Mouse (Mus musculus) cerebellum, adult 18-20 months (tissue): Measurements from ENCODE around the gene Krtap12-1.
"Not testable (repeated sequence)": the region's sequence is repeated elsewhere in the genome, so short reads cannot be mapped to it uniquely, and the experiment has no call there.

Experiments
- DNase-seq, 2 experiments: peaks; one replicate each; pipeline ENCODE4 v3.0.0; 2021

The Krtap12-1 gene

DNA sequence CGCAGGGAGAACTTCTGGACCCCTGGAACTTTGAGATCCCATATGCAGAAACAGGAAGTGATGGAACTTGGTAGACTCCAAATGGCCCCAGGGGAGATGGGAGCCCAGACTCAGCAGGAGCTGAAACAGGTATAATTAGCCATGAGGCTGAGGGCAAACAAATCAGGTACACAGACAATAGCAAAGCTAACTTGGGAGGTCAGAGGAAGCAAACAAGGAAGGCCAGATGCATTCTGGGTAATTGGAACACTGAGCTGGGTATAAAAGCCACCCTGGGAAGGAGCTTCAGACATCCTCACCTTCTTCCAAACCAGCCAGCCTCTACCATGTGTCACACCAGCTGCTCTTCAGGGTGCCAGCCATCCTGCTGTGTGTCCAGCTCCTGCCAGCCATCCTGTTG, at the start of gene Krtap12-1:
TSS of gene Krtap12-1 (plus strand) at position 301 of the 400 bp plus-strand sequence.
- not testable (repeated sequence) for DNase-seq

DNA sequence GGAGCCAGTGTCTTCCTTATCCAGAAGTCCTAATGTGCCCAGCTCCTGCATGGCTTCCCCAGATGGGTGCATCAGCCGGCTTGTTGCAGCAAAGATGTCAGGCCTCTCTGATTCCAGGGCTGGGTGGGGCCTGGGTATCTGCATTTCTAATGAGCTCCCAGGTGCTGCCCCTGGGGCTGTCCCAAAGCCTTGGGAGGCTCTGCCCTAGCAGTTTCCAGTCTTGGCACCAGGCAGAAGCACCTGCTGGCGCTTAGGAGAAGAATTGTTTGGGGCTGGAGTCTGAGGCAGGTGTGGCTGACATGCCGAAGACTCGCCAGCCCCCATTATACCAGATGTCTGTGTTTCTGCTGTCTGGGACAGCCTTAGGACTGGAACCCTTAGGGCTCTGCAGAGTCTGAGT, 49.7 kb upstream of the Krtap12-1 start:
- DNase-seq: no peak

DNA sequence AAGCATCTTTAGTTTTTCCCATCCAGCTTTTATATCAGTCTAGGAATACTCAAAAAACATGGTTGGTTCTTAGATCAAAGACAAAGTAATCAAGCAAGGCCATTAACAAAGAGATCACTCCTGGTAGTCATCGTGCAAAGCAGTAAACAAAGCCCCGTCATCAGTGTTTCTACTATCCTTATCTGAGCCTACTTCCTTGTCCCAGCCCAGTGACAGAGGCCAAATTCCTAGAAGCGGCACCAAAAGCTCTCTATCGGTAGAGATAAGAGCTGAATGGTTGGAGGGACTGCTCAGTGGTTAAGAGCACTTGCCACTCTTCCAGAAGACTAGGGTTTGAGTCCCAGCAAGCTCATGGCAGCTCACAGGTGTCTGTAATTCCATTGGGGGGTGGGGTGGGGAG, 48.9 kb upstream of the Krtap12-1 start:
- DNase-seq: no peak

DNA sequence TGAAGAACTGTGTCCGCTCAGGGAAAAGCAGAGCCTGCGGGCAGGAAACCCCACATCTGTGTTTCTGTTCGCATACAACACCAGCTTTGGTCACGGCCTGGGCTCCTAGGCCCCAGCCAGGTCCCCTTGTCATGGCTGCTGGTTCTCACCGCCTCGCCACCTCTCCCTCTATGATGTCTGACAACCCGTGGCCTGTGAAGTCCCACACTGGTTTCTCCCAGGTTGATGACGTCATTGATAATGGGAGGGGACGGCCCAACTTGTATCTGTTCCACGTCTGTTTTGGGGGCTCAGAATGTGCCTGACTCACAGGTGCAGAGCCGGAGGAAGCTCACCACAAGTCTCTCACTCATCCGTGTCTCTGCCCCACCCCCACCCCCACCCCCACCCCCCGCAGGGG, 46.6 kb upstream of the Krtap12-1 start:
- DNase-seq: no peak

DNA sequence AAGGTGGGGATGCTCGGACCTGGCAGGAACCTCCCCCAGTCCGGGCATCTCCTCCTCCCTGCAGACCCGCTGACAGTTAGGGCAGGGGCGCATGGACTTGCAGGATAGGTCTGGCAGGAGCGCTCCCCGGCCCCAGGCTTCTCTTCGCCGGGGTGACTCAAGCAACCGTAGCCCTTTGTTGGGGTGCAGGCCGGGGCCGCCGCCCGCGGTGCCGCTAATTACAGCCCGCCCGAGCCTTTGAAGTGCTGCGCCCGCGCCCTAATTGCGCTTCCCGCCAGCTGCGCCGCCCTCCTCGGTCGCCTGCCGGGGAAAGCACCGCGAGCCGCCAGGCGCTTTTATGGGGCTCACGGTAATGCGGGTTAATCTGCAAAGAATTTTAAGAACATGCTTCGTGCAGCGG, 42.8 kb upstream of the Krtap12-1 start:
- DNase-seq: no peak

DNA sequence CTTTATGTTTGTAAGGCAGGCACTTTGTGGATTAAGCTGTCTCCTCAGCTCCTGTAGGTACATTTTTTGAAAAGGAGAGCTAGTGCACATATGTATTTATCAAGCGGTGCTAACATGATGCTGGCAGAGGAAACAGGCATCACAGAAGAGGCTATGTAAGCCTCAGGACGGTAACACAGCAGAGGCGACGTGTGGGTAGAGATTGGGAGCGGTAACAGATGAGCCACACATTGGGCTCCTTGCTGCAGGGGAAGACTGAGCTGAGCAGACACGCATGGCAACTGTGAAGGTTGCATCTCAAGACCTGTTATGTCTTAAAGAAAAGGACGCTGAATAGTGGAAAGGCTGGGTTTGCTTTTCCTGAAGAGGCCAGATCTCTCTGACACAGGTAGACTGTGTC, 37.4 kb upstream of the Krtap12-1 start:
- no peak for DNase-seq

DNA sequence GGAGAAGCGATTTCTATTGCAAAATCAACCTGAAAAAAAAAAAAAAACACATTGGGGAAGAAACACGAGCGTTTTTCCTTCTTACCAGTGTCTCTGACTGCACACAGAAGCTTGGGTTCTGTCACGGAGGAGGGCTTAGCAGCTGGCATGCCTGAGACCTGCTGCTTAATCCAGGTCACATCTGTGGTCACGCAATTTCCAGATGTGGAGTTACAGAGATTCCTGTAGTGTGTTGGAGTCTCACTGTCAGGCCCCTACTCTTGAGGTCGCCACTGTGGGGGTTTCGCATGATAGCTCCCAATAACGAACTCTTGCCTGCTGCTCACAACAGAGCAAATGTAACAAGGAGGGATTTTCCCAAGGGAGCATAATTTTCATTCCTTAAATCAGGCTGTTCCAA, 36.2 kb upstream of the Krtap12-1 start:
- DNase-seq: no peak

DNA sequence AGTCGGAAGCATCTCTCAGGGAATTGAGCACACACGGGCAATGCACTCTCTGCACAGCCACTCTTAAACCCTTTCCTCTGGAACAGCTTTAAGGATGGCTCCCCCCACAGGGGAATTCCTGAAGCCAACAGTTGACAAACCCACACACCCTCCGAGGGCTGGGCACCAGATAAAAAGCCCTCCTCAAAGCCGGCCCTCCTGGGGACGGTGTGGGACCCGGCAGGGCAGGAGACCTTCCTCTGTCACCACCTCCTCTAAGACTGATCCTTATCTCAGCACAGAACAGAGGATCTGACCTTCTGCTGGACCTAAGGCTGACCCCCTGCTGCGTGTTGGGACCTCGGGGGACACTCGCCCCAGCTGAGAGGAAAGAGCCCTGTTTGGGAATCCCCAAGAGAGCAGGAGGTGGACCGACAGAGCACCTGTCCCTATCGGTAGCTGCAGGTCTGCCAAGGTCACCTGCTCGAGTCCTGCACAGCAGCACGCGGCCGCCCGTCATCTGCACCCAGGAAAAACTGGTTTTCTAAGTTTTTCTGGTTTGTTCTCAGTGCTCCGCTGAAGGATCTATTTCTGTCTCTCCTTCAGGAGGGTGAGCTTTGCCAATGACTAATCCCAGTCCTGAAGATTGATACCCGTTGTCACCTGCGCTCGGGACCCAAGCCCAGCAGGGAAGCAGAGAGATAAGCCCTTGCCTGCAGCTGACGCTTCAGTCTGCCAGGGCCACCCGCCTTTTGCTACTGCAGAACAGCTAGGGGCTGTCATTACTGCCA, 34.3 kb upstream of the Krtap12-1 start, which contains the start of gene Tspear:
TSS of gene Tspear (plus strand) at position 675 of the 770 bp plus-strand sequence.
- no peak for DNase-seq

DNA sequence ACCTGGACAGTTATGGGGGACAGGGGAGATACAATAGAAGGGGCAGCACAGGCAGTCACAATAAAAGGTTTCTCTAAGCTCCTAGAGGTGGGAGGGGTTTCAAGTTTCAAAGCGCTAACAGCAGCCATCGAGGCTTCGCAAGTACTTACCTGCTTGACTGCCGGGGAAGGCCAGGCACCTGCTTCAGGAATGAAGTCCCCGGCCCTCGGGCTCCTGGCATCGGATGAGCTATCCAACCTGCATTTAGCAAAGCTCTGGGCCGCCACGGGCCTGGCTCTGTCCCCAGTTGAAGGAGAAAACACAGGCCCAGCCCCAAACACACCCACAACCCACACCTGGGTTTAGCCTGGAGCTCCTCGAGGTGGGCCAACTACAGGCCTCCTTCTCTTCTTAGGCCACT, 33.4 kb upstream of the Krtap12-1 start:
- DNase-seq: no peak

DNA sequence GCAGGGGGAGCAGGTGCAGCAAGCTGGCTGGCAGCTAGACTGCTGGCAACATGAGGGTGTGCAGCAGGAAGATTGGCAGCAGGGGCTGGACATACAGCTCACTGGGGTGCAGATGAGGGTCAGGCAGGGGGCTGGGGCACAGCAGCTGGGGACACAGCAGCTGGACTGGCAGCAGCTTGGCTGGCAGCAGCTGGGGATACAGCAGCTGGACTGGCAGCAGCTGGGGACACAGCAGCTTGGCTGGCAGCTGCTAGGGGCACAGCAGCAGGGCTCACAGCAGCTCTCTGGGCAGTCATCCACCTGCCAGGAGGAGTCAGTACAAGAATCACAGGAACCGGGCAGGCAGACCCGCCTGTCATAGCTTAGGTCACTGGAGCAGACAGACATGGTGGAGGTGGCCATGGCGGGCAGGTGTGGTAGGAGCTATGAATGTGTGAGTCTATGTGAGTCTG, 30.0 kb upstream of the Krtap12-1 start, which contains the start of gene Gm19402:
TSS of gene Gm19402 (minus strand) at position 402 of the 452 bp plus-strand sequence.
- DNase-seq: not testable (repeated sequence)

DNA sequence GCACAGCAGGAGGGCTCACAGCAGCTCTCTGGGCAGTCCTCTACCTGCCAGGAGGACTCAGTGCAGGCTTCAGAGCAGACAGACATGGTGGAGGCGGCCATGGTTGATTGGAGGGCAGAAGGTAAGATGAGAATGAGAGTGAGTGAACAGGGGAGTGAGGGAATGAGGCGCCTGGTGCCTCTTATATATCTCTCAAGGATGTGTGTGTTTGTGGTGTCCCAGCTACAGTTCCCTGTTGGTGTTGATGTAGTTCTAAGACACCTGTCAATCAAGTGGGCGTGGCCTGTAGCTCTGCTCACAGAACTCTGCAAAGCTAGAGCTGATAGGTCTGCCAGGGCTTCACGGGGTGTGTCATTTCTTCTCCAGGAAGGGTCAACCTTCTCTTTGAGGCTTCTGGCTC, 23.3 kb upstream of the Krtap12-1 start, which contains the start of gene Gm9508:
TSS of gene Gm9508 (minus strand) at position 101 of the 400 bp plus-strand sequence.
- DNase-seq: no peak

DNA sequence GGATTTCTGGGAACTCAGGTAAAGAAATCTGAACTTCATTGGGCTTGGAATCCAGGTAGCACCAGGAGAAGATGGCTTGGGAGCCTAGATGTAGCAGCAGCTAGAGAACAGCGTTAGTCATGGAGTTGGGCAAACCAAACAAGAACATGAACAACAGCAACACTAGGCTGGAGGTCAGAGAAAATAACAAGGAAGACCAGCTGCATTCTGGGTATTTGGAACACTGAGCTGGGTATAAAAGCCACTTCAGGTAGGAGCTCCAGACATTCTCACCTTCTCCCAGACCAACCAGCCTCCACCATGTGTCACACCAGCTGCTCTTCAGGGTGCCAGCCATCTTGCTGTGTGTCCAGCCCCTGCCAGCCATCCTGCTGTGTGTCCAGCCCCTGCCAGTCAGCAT, 14.1 kb upstream of the Krtap12-1 start, which contains the start of gene Gm10272:
TSS of gene Gm10272 (plus strand) at position 301 of the 400 bp plus-strand sequence.
- DNase-seq: no peak

DNA sequence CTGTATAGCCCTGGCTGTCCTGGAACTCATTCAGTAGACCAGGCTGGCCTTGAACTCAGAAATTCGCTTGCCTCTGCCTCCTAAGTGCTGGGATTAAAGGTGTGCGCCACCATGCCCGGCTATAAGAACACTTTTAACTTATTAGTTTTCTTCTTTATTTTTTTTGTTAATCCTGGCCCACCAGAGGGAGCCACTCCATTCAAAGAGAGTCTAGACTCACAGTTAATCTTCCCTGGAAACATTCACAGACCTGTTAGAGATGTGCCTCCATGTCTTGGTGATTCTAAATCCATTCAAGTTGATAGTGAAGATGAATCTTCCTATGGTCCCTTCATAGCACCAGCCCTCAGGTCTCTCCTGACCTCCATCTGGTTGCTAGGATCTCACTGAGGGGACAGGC, 10.6 kb upstream of the Krtap12-1 start:
- DNase-seq: no peak

DNA sequence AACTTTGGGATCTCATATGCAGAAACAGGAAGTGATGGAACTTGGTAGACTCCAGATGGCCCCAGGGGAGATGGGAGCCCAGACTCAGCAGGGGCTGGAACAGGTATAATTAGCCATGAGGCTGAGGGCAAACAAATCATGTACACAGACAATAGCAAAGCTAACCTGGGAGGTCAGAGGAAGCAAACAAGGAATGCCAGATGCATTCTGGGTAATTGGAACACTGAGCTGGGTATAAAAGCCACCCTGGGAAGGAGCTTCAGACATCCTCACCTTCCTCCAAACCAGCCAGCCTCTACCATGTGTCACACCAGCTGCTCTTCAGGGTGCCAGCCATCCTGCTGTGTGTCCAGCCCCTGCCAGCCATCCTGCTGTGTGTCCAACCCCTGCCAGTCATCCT, 9.2 kb upstream of the Krtap12-1 start, which contains the start of gene Gm10024:
TSS of gene Gm10024 (plus strand) at position 301 of the 400 bp plus-strand sequence.
- not testable (repeated sequence) for DNase-seq

DNA sequence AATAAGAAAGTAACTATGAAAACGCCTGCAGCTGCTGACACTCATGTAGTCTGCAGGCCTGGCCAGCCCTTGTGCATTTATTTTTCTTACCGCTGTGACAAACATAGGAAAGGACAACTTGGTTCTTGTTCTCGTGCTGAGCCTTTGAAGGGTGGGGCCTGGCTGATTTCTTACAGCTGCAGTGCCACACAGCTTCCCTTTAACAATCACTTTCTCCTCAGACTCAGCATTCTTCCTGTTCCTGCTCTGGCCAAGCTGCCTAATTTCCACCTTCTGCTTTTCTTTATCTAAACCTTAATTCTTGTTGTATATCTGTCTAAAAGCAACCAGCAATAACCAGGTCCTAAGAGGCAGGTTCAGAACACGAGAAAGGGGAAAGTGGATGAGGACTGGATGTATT, 6.7 kb upstream of the Krtap12-1 start:
- DNase-seq: no peak

DNA sequence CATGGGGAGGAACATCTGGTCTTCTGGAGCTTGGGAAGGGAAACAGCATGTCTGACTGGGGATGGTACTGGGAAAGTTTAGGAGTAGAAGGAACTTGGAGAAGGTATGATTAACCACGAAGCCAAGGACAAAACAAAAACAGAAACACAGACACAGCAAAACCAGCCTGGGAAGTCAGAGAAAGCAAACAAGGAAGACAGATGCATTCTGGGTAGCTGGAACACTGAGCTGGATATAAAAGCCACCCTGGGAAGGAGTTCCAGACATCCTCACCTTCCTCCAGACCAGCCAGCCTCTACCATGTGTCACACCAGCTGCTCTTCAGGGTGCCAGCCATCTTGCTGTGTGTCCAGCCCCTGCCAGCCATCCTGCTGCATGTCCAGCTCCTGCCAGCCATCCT, 4.9 kb upstream of the Krtap12-1 start, which contains the start of gene Gm10142:
TSS of gene Gm10142 (plus strand) at position 301 of the 400 bp plus-strand sequence.
- DNase-seq: no peak

DNA sequence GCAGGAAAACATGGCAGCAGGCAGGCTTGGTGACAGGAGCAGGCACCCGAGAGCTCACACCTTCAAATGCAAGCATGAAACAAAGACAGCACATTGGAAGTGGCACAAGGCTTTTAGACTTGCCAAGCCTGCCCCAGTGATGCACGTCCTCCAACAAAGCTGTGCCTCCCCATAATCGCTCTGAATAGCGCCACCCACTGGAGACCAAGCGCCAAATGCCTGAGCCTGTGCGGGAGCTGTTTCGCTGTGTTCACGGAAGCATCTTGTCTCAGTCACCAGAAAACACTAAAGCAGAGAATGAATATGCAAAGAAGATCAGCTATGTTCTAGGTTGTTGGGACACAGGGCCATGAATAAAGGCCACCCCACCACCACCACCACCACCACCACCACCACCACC, 4.5 kb downstream of the Krtap12-1 start:
- no peak for DNase-seq

DNA sequence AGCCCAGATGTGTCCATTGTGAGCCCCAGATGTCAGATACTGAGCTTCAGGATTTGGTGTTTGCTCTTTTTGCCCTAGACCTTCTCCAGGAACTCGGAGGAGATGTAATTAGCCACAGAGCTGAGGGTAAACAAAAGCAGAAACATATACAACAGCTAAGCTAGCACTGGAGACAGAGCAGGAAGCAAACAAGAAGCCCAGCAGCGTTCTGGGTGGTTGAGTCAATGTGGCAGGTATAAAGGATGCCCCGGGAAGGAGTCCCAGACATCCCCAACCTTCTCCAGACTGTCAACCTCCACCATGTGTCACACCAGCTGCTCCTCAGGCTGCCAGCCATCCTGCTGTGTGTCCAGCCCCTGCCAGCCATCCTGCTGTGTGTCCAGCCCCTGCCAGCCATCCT, 5.8 kb downstream of the Krtap12-1 start, which contains the start of gene Gm10100:
TSS of gene Gm10100 (plus strand) at position 301 of the 400 bp plus-strand sequence.
- peak in 1 of 2 experiments; percentile 11 for DNase-seq

DNA sequence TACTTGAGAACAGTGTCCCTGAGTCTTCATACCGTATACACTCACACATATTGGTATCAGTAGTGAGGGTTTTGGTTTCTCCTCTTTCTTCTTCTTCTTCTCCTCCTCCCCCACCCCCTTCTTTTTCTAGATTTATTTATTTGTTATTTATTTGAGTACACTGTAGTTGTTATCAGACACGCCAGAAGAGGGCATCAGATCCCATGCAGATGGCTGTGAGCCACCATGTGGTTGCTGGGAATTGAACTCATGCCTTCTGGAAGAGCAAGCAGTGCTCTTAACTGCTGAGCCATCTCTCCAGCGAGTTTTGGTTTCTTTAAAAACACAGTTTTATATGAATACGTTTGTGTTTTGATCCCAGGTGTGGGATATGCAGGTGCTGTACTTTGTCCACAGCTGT, 7.9 kb downstream of the Krtap12-1 start:
- DNase-seq: no peak

DNA sequence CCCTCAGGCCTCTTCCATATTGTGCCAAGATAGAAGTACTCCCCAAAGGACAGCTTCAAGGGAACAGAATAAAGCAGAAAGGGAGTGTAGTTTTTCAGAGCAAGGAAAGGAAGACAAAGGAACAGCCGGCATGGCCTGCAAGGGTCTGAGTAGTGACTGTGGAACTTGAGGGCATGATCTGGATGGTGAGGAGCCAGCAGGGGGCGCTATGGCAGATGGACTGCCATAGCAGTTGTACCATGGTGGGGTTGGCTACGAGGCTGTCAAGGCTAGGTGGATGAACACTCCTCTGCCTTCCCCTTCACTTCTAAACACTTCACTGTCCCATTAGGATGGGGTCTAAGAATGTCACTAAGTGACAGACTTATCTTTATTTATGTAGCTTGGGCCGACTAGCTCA, 8.8 kb downstream of the Krtap12-1 start:
- no peak for DNase-seq

DNA sequence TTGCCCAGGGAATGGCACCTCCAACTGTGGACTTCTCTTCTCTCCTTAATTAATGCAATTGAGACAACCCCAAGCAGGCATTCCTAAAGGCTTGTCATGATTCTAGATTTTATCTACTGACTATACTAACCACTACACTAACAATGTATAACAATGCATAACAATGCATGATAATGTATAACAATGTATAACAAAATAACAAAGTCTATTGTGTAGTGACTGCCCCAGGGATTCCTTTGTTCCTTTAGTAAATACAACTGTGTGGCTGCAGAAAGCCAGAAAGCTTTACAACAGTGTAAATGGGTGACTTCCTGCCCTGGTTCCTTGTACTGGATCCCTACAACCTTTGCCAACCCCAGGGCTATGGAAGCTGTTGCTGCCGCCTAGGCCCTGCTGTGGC, 15.5 kb downstream of the Krtap12-1 start:
- DNase-seq: no peak

DNA sequence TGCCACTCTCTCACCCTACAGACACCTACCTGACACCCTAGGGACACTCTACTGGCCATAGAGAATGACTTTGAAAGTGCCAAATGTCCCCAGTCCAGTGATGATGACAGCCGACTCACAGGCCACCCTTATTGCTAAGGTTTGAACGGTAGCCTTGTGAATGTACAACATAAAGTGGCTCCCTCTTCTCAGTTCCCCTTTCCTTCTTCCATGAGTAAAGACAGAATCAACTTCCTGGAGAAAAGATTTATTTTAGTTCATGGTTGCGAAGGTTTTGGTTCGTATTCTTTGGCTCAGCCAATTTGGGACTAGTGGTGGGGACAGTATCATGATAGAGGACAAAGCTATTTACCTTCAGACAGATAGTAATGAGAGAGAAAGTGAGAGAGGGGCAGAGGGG, 18.5 kb downstream of the Krtap12-1 start:
- no peak for DNase-seq

DNA sequence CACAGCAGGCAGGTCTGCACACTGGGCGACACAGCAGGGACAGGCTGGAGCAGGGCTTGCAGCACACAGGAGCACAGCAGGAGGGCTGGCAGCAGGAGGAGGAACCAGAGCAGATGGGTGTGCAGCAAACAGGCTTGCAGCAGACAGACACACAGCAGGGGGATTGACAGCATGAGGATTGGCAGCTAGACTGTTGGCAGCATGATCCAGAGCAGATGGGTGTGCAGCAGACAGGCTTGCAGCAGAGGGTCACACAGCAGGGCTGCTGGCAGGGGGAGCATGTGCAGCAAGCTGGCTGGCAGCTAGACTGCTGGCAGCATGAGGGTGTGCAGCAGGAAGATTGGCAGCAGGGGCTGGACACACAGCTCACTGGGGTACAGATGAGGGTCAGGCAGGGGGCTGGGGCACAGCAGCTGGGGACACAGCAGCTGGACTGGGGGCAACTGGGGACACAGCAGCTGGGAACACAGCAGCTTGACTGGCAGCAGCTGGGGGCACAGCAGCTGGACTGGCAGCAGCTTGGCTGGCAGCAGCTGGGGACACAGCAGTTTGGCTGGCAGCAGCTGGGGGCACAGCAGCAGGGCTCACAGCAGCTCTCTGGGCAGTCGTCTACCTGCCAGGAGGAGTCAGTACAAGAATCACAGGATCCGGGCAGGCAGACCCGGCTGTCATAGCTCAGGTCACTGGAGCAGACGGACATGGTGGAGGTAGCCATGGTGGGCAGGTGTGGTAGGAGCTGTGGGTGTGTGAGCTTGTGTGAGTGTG, 21.7 kb downstream of the Krtap12-1 start, which contains the start of gene Gm18596:
TSS of gene Gm18596 (minus strand) at position 715 of the 765 bp plus-strand sequence.
- DNase-seq: peak in 1 of 2 experiments; percentile 9
